Mouse (Mus musculus) ovary, adult 10 weeks (tissue): ENCODE results near the gene 9130023H24Rik. TPM values are rescaled to one million over a fixed set of nuclear protein-coding genes. Genes with fewer than 3 reads are reported as not detected.

Source experiments
- polyA plus RNA-seq: library from polyadenylated mRNA; stranded (reverse); fragments of 350-450 nt; fragmentation: Illumina TruSeq; extraction: RNeasy Lipid Tissue Mini Kit (QIAGEN cat#74804); gene quantifications from one replicate; pipeline ENCODE4 v1.2.3, GENCODE M21; 2014

The 9130023H24Rik gene
- polyA plus RNA-seq, result 7.0 TPM

GRCm38 (mm10) chr7:128237927-128238778, at the start of gene 9130023H24Rik:
9130023H24Rik (minus strand) TSS chr7:128238031.

GRCm38 (mm10) chr7:128265411-128265810, 27.6 kb upstream of the 9130023H24Rik start, which contains the start of gene Slc5a2:
Slc5a2 (plus strand) TSS chr7:128265657.

GRCm38 (mm10) chr7:128246496-128247391, 8.9 kb upstream of the 9130023H24Rik start, which contains the start of gene Tgfb1i1:
Tgfb1i1 (plus strand) TSS chr7:128246812.

GRCm38 (mm10) chr7:128236856-128237592, 807 bp downstream of the 9130023H24Rik start, which contains the start of gene Armc5:
Armc5 (plus strand) TSS chr7:128237342.

GRCm38 (mm10) chr7:128206152-128206551, 31.7 kb downstream of the 9130023H24Rik start, which contains the start of gene Cox6a2:
Cox6a2 (minus strand) TSS chr7:128206387.

Other genes with a start within 250 kb of the 9130023H24Rik start
- gene Pycard, start 244.2 kb downstream of the 9130023H24Rik start, polyA plus RNA-seq, result 5.3 TPM
- not detected for gene Trim72, start 234.1 kb downstream of the 9130023H24Rik start, polyA plus RNA-seq
- gene Itgam, start 175.4 kb downstream of the 9130023H24Rik start, polyA plus RNA-seq, result 5.8 TPM
- not detected for gene Gm49368, start 175.3 kb downstream of the 9130023H24Rik start, polyA plus RNA-seq
- gene Itgax, start 108.5 kb downstream of the 9130023H24Rik start, polyA plus RNA-seq, result 5.0 TPM
- gene Itgad, start 83.7 kb downstream of the 9130023H24Rik start, polyA plus RNA-seq, result not detected
- not detected for gene Cox6a2, start 31.6 kb downstream of the 9130023H24Rik start, polyA plus RNA-seq
- 0.26 TPM for gene Armc5, start 689 bp downstream of the 9130023H24Rik start, polyA plus RNA-seq
- 18.4 TPM for gene Tgfb1i1, start 8.8 kb upstream of the 9130023H24Rik start, polyA plus RNA-seq
- not detected for gene Slc5a2, start 27.6 kb upstream of the 9130023H24Rik start, polyA plus RNA-seq
- gene BC017158, start 60.1 kb upstream of the 9130023H24Rik start, polyA plus RNA-seq, result 4.8 TPM
- 32.8 TPM for gene Rgs10, start 180.7 kb upstream of the 9130023H24Rik start, polyA plus RNA-seq
- 137 TPM for gene Tial1, start 223.7 kb upstream of the 9130023H24Rik start, polyA plus RNA-seq